Mouse (Mus musculus) heart, embryonic 15.5 days (tissue): ENCODE measurements at regions not wholly inside any gene's neighbourhood (a gene's known extent, or its start where the extent isn't known, plus 50 kb on each side); places are given as distances from the start of the nearest gene placed in this dataset.

Source experiments
- ATAC-seq: fragments of 200-750 bp; cut with Nextera tagmentation; replicated peaks from 2 replicates; pipeline ENCODE4 v1.8.0; 2017; ENCODE audit warnings: low read depth, moderate TSS enrichment; ENCODE audit not compliant: insufficient number of reproducible peaks, insufficient read depth, low FRiP score
- H3K27ac ChIP-seq: fragments of 300-500 bp; sonication (generic); 2 replicates; pipeline ENCODE4 v1.5.1; 2015; ENCODE audit warnings: mild to moderate bottlenecking, inconsistent platforms
- H3K27me3 ChIP-seq: fragments of 300-500 bp; sonication (generic); 2 replicates; pipeline ENCODE4 v1.6.1; 2015; ENCODE audit warnings: inconsistent platforms
- H3K36me3 ChIP-seq: fragments of 300-500 bp; sonication (generic); 2 replicates; pipeline ENCODE4 v1.6.1; 2015; ENCODE audit warnings: mild to moderate bottlenecking, inconsistent platforms
- H3K4me1 ChIP-seq: fragments of 300-500 bp; sonication (generic); replicated peaks from 2 replicates; pipeline ENCODE4 v1.6.1; 2015; ENCODE audit warnings: inconsistent platforms
- H3K4me2 ChIP-seq: fragments of 300-500 bp; sonication (generic); 2 replicates; pipeline ENCODE4 v1.6.1; 2015; ENCODE audit warnings: inconsistent platforms, mild to moderate bottlenecking, moderate library complexity
- H3K4me3 ChIP-seq: fragments of 300-500 bp; sonication (generic); 2 replicates; pipeline ENCODE4 v1.5.1; 2015; ENCODE audit warnings: mild to moderate bottlenecking, inconsistent platforms
- H3K9ac ChIP-seq: fragments of 300-500 bp; sonication (generic); 2 replicates; pipeline ENCODE4 v1.6.1; 2015; ENCODE audit warnings: mild to moderate bottlenecking, inconsistent platforms
- H3K9me3 ChIP-seq: fragments of 300-500 bp; sonication (generic); replicated peaks from 2 replicates; pipeline ENCODE4 v1.6.1; 2016; ENCODE audit warnings: inconsistent platforms
- WGBS: fragments of 180-500 bp; shearing (Covaris S2); methylation state at CpG from one replicate; pipeline ENCODE4 v1.1.7; 2015; ENCODE audit warnings: mixed read lengths; 5-methylcytosine and 5-hydroxymethylcytosine counted together

- H3K4me1 ChIP-seq, result no peaks in the 10 kb centered on the region
- no peak overlapping the region for H3K9ac ChIP-seq
- ATAC-seq, result no peak
- H3K36me3 ChIP-seq, result no peaks in the 10 kb centered on the region
- H3K27me3 ChIP-seq, result no peaks in the 10 kb centered on the region
- H3K27ac ChIP-seq, result no peak overlapping the region
- H3K9me3 ChIP-seq, result no peaks in the 10 kb centered on the region
- no peak overlapping the region for H3K4me3 ChIP-seq
- no peak overlapping the region for H3K4me2 ChIP-seq
- 48% methylated on average over 7 of the region's 7 CpGs for WGBS
Measured at GRCm38 (mm10) chr2:159068303-159069020, 273.9 kb downstream of the Dhx35 start.

- no peak overlapping the region for H3K9ac ChIP-seq
- no peaks in the 10 kb centered on the region for H3K9me3 ChIP-seq
- H3K27ac ChIP-seq, result no peak overlapping the region
- WGBS, result 19% methylated on average over 6 of the region's 6 CpGs
- no peaks in the 10 kb centered on the region for H3K36me3 ChIP-seq
- no peaks in the 10 kb centered on the region for H3K4me1 ChIP-seq
- H3K4me3 ChIP-seq, result no peak overlapping the region
- no peak for ATAC-seq
- no peak overlapping the region for H3K4me2 ChIP-seq
- H3K27me3 ChIP-seq, result no peaks in the 10 kb centered on the region
Measured at GRCm38 (mm10) chr2:159069180-159069579, 274.6 kb downstream of the Dhx35 start.

- ATAC-seq, result no peak
- H3K9me3 ChIP-seq, result no peaks in the 10 kb centered on the region
- no peak overlapping the region for H3K27ac ChIP-seq
- H3K4me3 ChIP-seq, result no peak overlapping the region
- no peaks in the 10 kb centered on the region for H3K27me3 ChIP-seq
- no peaks in the 10 kb centered on the region for H3K4me1 ChIP-seq
- no peak overlapping the region for H3K4me2 ChIP-seq
- 69% methylated on average over 7 of the region's 7 CpGs for WGBS
- no peaks in the 10 kb centered on the region for H3K36me3 ChIP-seq
- H3K9ac ChIP-seq, result no peak overlapping the region
Measured at GRCm38 (mm10) chr2:159072997-159073690, 278.5 kb downstream of the Dhx35 start.

- ATAC-seq, result no peak
- Histone ChIP-seq H3K4me3 (no peak overlapping the region), H3K4me2 (no peak overlapping the region), H3K36me3 (no peaks in the 10 kb centered on the region), H3K27ac (no peak overlapping the region), H3K9me3 (no peaks in the 10 kb centered on the region), H3K9ac (no peak overlapping the region), H3K27me3 (no peaks in the 10 kb centered on the region), H3K4me1 (no peaks in the 10 kb centered on the region)
- 62% methylated on average over 7 of the region's 7 CpGs for WGBS
Measured at GRCm38 (mm10) chr2:159079836-159080235, 285.2 kb downstream of the Dhx35 start.

GRCm38 (mm10) chr2:159080784-159081544, 286.4 kb downstream of the Dhx35 start:
- no peak overlapping the region for H3K27ac ChIP-seq
- 73% methylated on average over 19 of the region's 19 CpGs for WGBS
- no peak for ATAC-seq
- no peak overlapping the region for H3K4me2 ChIP-seq
- H3K9ac ChIP-seq, result no peak overlapping the region
- H3K27me3 ChIP-seq, result no peaks in the 10 kb centered on the region
- no peaks in the 10 kb centered on the region for H3K9me3 ChIP-seq
- no peaks in the 10 kb centered on the region for H3K36me3 ChIP-seq
- no peak overlapping the region for H3K4me3 ChIP-seq
- H3K4me1 ChIP-seq, result no peaks in the 10 kb centered on the region

- H3K4me3 ChIP-seq, result no peak overlapping the region
- WGBS, result 78% methylated on average over 2 of the region's 2 CpGs
- H3K9ac ChIP-seq, result no peak overlapping the region
- no peaks in the 10 kb centered on the region for H3K36me3 ChIP-seq
- no peak for ATAC-seq
- no peaks in the 10 kb centered on the region for H3K4me1 ChIP-seq
- H3K27ac ChIP-seq, result no peak overlapping the region
- no peak overlapping the region for H3K4me2 ChIP-seq
- no peaks in the 10 kb centered on the region for H3K9me3 ChIP-seq
- no peaks in the 10 kb centered on the region for H3K27me3 ChIP-seq
Measured at GRCm38 (mm10) chr2:159086836-159087235, 292.2 kb downstream of the Dhx35 start.

- 74% methylated on average over 4 of the region's 4 CpGs for WGBS
- H3K4me2 ChIP-seq, result no peak overlapping the region
- no peak overlapping the region for H3K4me3 ChIP-seq
- no peaks in the 10 kb centered on the region for H3K4me1 ChIP-seq
- no peak overlapping the region for H3K9ac ChIP-seq
- no peak for ATAC-seq
- H3K9me3 ChIP-seq, result no peaks in the 10 kb centered on the region
- H3K27me3 ChIP-seq, result no peaks in the 10 kb centered on the region
- H3K36me3 ChIP-seq, result no peaks in the 10 kb centered on the region
- no peak overlapping the region for H3K27ac ChIP-seq
Measured at GRCm38 (mm10) chr2:159088196-159088595, 293.6 kb downstream of the Dhx35 start.

GRCm38 (mm10) chr2:159096667-159097066, 302.1 kb downstream of the Dhx35 start:
- Histone ChIP-seq H3K4me1 (no peaks in the 10 kb centered on the region), H3K27ac (no peak overlapping the region), H3K9me3 (no peaks in the 10 kb centered on the region), H3K36me3 (no peaks in the 10 kb centered on the region), H3K4me2 (no peak overlapping the region), H3K4me3 (no peak overlapping the region), H3K9ac (no peak overlapping the region), H3K27me3 (no peaks in the 10 kb centered on the region)
- 37% methylated on average over 2 of the region's 2 CpGs for WGBS
- no peak for ATAC-seq

- H3K36me3 ChIP-seq, result no peaks in the 10 kb centered on the region
- 40% methylated on average over 6 of the region's 6 CpGs for WGBS
- ATAC-seq, result no peak
Measured at GRCm38 (mm10) chr2:159134042-159134441, 339.4 kb downstream of the Dhx35 start.

GRCm38 (mm10) chr2:159138603-159139002, 344.0 kb downstream of the Dhx35 start:
- no peak overlapping the region for H3K27ac ChIP-seq
- no peak for ATAC-seq
- H3K36me3 ChIP-seq, result no peaks in the 10 kb centered on the region
- no peaks in the 10 kb centered on the region for H3K4me1 ChIP-seq
- no peak overlapping the region for H3K9ac ChIP-seq
- no peaks in the 10 kb centered on the region for H3K9me3 ChIP-seq
- WGBS, result 91% methylated on average over 2 of the region's 2 CpGs
- H3K4me2 ChIP-seq, result no peak overlapping the region
- H3K27me3 ChIP-seq, result no peaks in the 10 kb centered on the region
- H3K4me3 ChIP-seq, result no peak overlapping the region

More at GRCm38 (mm10) chr2:159134042-159134441, 339.4 kb downstream of the Dhx35 start:
- Histone ChIP-seq H3K27me3 (no peaks in the 10 kb centered on the region), H3K9me3 (no peaks in the 10 kb centered on the region; the same call in 1 of the 2 replicates), H3K4me3 (no peak overlapping the region), H3K9ac (no peak overlapping the region), H3K27ac (no peak overlapping the region), H3K4me2 (no peak overlapping the region), H3K4me1 (no peaks in the 10 kb centered on the region)

GRCm38 (mm10) chr2:159145980-159146379, 351.4 kb downstream of the Dhx35 start:
- Histone ChIP-seq H3K36me3 (no peaks in the 10 kb centered on the region), H3K9ac (no peak overlapping the region), H3K27me3 (no peaks in the 10 kb centered on the region), H3K4me1 (no peaks in the 10 kb centered on the region), H3K9me3 (no peaks in the 10 kb centered on the region), H3K27ac (no peak overlapping the region), H3K4me3 (no peak overlapping the region), H3K4me2 (no peak overlapping the region)
- ATAC-seq, result no peak
- 82% methylated on average over 6 of the region's 6 CpGs for WGBS
